Mouse (Mus musculus) olfactory bulb, adult 2 months (tissue): ENCODE data around the gene Tcp10c.
"Not testable (repeated sequence)": the region's sequence is repeated elsewhere in the genome, so short reads cannot be mapped to it uniquely, and the experiment has no call there.

ENCODE experiments used
- CTCF ChIP-seq: fragments of 200-500 bp; IDR thresholded peaks from 2 replicates; pipeline ENCODE4 v1.5.1; 2012; ENCODE audit warnings: low read depth, mild to moderate bottlenecking, low read length, moderate library complexity; ENCODE audit not compliant: insufficient read depth
- POLR2A ChIP-seq: fragments of 200-500 bp; IDR thresholded peaks from 2 replicates; pipeline ENCODE4 v1.6.1; 2012; ENCODE audit warnings: mild to moderate bottlenecking, low read depth, low read length, moderate library complexity; ENCODE audit not compliant: insufficient read depth

DNA sequence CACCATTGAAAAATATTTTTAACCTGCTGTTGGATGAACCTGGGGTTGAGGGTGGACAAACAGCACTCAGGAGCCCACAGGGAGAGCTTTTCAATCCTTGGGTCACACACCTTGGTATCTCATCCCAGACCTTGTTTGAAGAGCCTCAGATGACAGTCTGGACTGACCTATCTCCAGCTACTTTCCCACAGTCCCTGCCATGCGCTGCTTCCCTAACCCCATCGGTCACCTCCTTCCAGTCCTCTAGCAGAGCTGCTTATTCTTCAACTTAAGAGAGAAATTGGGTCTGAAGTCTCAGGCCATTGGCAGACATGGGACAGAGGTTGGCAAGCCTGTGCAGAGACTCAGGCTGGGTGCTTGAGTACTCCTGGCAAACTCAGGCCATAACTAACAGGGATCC lies 26.9 kb downstream of the Tcp10c start:
- TF ChIP-seq CTCF, POLR2A: not testable (repeated sequence)
